Mouse (Mus musculus) testis, adult 2 months (tissue): ENCODE data around the gene Nuak1.

Experiments used
- CTCF ChIP-seq: fragments of 200-500 bp; IDR thresholded peaks from 2 replicates; pipeline ENCODE4 v1.5.1; 2012; ENCODE audit warnings: low read depth, mild to moderate bottlenecking, inconsistent platforms, low read length, moderate library complexity; ENCODE audit not compliant: control insufficient read depth, insufficient read depth, insufficient replicate concordance
- POLR2A ChIP-seq: fragments of 200-500 bp; IDR thresholded peaks from 2 replicates; pipeline ENCODE4 v1.6.1; 2012; ENCODE audit warnings: low read depth, mild to moderate bottlenecking, inconsistent platforms, low read length, moderate library complexity; ENCODE audit not compliant: control insufficient read depth

- TF ChIP-seq CTCF = no peak
- TF ChIP-seq POLR2A = no peak
Observed at GRCm38 (mm10) chr10:84329822-84330221, 110.6 kb downstream of the Nuak1 start.
